Mouse (Mus musculus) lung, adult 2 months (tissue): ENCODE measurements at regions not wholly inside any gene's neighbourhood (a gene's known extent, or its start where the extent isn't known, plus 50 kb on each side); places are given as distances from the start of the nearest gene placed in this dataset.

Experiments
- CTCF ChIP-seq: fragments of 200-500 bp; IDR thresholded peaks from 2 replicates; pipeline ENCODE4 v1.5.1; 2011; ENCODE audit warnings: mild to moderate bottlenecking, low read length, control low read depth; ENCODE audit not compliant: insufficient read depth
- POLR2A ChIP-seq: fragments of 200-500 bp; IDR thresholded peaks from 2 replicates; pipeline ENCODE4 v1.6.1; 2011; ENCODE audit warnings: low read depth, mild to moderate bottlenecking, control low read depth, low read length, borderline replicate concordance; ENCODE audit errors: extremely low read depth

DNA sequence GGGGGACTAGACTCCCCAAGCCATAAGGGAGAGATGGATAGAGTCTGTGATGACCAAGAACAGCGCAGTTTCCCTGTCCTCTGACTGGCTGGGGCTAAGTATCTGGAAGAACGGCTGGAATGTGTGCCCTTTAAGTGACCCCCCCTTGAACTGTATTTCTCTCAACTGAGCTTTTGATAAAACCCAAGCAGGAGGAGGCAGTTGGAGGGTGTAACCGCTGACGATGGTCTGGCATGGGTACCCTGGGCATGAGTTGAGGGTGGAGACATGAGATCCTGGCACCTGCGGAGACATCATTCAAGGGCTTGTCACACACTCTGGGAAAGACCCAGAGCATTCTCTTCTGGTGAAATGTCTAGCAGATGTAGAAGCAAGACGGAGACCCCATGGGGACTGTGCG, 83.5 kb downstream of the Zfp36l2 start:
- TF ChIP-seq CTCF (no peak), POLR2A (no peak)
